Mouse (Mus musculus) E14TG2a.4 (cell line): ENCODE data around the gene Rhcg.

Source experiments
- CTCF ChIP-seq: conservative IDR thresholded peaks from 2 replicates; pipeline ENCODE4 v1.5.1; 2014; ENCODE audit warnings: low read length
- NANOG ChIP-seq: IDR thresholded peaks from 2 replicates; pipeline ENCODE4 v1.6.1; 2014; ENCODE audit warnings: borderline replicate concordance, low read length, mixed read lengths
- POU5F1 ChIP-seq: IDR thresholded peaks from 2 replicates; pipeline ENCODE4 v1.6.1; 2014; ENCODE audit warnings: low read length, borderline replicate concordance

DNA sequence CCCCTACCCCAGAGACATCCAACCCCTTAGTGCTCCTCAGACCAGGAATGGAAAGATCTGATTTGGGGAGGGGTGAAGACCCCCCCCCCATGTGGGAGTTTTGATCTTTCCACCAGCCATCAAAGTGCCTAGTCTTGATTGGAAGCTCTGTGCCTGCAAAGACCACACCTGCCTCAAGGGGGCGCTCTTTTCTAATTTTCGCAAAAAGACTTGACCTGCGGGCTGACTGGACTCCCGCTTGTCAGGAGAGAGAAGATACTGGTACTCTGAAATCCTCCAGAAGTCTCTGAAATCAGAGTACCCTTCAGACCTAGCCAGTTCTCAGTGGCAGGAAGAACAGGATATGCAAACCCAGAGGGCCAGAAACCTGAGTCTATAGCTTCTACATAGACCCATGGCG, 40.8 kb downstream of the Rhcg start:
- TF ChIP-seq CTCF (peak; percentile 84), NANOG (no peak), POU5F1 (no peak)
